Mouse (Mus musculus) frontal cortex, postnatal 10 days (tissue): Measurements from ENCODE around the gene Trappc3.
A peak's percentile ranks its signal among the peaks of the same experiment; 100 is the strongest.

ENCODE experiments used
- DNase-seq, 2 experiments: peaks; one replicate each; pipeline ENCODE4 v3.0.0; 2022; ENCODE audit warnings: low spot score in 2 of 2, mixed read lengths in 1 of 2

Trappc3 gene

GRCm38 (mm10) chr4:126251655-126252254 is 10.4 kb upstream of the Trappc3 start:
- DNase-seq = no peak

- DNase-seq = no peak
Measured at GRCm38 (mm10) chr4:126252411-126253237, 9.5 kb upstream of the Trappc3 start.

DNA sequence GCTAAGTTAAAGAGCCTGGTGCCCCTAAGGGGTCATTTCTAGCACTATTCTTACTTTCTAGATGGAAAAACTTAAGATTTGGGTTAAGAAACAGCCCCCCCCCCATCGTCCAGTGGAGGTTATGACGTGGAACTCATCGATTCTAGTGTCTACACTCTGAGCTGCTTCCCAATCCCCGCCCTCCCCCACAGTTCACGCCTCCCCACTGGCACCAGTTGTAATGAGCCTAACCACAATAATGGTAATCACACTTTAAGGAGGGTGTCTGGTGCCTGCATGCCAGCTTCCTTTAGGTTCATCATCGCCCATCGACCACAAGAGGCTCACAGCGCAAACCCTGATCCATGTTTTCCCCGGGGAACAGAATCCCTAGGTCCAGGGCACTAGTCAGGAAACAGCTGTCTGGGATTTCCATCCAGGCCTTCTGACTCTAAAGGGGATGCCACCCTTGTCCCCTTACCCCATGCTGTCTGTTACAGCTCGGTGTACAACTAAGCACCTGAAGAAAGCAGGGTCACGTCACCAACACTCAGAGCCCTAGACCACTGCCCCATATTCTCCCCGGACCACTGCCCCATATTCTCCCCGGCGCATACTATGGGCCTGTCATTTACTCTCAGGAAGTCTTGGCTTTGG is 8.4 kb upstream of the Trappc3 start:
- no peak for DNase-seq

DNA sequence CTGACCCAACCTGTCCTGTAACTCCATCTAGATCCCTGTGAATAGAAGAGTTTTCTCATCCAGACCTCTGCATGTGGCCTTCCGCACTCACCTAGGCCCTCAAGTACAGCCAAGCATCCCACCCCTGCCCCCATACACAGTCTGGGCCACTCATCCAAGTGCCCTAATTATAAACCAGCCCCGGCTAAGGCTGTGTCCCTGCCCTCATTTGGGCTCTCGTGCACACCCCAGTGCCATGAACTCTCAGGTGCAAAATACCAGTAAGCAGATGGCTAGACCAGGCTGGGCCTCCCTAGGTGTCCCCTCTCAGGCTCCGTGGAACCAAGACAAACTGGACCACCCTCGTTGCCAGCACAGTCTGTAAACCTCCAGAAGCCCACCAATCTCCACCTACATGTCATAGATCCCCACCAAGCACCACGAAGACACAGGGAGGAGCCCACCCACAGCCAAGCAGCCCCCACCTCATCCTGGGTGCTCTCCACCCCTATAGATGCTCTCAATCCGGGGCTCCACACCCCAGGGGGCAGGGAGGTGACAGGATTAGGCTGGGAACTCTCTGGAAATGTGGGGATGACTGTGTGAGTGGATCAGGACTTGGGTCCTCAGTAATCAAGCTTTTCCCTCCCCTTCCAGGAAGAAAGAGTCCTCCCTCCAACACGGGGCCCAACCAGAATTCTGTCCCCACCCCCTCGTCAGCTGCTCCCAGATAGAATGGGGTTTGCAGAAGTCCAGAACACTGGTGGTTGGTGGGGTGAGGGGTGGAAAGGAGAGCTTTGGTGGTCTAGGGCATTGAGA is 7.6 kb upstream of the Trappc3 start:
- DNase-seq = peak; percentile 63 to 65

DNA sequence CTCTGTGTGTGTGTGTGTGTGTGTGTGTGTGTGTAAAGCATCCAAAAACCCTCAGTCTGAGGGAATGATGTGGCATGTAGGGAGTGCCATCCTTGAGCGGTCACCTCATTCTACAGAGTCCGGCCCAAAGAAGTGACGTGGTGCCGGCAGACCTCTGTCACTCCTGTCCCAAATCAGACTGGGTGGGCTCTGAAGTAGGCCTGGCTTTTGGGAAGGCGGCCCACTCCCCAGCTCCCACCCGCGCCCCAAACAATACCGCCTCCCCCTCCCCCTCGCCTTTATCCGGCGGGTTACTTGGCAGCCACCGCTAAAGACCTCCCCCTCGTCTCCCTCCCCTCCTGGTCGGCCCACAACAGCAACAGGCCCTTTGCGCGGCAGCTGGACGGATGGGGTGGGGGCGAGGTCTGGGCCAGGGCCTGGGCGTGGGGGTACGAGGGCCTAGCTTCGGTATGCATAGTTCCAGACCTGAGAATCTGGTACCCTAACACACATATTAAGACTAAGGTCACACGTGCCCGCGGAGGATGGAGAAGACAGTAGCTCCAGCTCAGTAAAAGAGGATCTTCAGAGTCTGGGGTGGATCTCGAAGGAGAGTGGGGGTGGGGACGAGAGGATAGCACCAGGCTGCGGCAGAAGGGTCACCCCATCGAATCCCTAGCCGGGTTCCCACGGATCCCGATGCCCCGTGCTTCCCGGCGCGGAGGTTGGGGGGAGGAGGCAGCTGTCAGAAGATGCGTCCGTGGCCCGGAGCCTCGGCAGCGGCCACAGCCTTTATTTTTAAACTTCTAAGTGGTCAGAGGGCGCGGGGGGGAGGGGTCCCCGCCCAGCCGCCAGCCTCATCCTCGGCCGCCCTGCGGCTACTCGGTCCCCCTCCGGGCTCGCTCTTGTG is 6.8 kb upstream of the Trappc3 start:
- peak in 1 of 2 experiments; percentile 62 for DNase-seq

DNA sequence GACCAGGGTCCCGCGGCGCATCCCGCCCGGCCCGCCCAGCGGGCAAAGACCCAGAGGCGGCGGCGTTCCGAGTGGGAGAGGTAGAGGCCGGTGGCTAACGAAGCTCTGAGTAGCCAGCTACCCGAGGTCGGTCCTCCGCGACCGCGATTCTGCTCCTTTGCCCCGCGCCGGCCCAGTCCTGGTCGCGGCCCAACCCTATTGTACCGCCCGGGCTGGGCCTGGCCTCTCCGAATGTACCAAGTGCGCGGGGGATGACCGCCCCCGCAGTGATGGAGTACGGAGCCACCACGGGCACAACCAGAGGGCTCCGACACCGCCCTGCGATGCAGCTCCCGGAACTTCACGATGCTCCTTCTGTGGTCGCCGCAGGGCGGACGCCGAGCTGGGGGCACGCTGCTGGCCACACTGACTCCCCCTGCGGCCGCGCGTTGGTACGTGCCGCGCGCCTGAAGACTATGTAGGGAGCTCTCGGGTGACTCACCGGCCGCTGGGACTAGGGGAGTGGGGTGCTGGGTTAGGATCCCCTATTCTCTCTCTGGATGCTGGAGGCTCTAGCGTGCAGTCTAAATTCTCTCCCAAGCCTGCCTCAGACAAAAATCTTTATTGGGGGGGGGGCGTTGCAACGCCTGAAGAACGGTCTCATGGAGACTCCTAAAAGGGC is 5.9 kb upstream of the Trappc3 start, which contains the start of gene Map7d1:
Gene Map7d1 (minus strand): TSS at position 213 of the 661 bp plus-strand sequence.
- DNase-seq = peak; percentile 72 to 82

DNA sequence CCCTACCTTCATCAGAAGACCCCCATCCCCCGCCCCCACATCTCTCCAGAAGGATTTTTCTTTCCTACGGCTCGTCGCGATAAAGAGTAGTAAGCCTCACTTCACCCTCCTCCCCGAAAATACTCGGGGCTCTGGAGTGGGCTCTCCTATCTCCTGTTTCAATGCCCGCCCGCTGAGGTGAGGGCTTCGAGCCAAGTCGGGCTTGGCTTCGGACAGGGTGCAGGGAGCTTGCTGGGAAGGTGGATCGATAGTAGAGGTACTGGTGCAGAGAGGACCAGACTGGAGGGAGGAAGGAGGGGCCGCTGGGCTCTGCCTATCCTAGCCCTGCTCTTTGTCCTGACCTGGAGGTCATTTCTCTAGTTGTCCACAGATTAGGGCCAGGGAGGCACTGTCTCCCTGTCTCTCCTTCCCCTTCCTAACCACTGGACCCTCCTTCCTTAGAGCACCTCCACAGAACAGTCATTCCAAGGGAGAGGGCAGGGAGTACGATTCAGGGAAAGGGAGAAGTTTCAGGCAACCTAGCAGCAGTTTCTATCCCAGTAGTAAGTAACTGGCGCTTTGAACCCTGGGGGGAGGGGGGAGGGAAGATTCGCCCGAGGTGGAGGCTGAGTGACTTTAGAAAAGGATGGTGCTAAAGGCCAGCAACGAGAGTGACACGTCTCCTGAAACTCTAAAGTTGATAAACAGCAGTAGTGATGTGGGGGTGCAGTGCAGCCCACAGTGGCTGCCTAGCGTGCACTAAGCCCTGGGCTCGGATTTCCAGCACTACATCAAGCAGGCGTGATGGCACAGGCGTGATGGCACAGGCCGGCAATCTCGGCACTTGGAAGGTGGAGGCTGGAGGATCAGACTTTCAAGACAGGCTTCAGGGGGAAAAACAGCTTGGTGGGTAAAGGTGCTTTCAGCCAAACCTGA is 4.9 kb upstream of the Trappc3 start:
- DNase-seq = no peak

GRCm38 (mm10) chr4:126259063-126259462 is 3.1 kb upstream of the Trappc3 start:
- DNase-seq = no peak

GRCm38 (mm10) chr4:126259523-126260160 is 2.5 kb upstream of the Trappc3 start:
- DNase-seq = no peak

GRCm38 (mm10) chr4:126260520-126261201 is 1.5 kb upstream of the Trappc3 start:
- DNase-seq = no peak

GRCm38 (mm10) chr4:126261266-126261665 is 859 bp upstream of the Trappc3 start:
- DNase-seq = no peak

DNA sequence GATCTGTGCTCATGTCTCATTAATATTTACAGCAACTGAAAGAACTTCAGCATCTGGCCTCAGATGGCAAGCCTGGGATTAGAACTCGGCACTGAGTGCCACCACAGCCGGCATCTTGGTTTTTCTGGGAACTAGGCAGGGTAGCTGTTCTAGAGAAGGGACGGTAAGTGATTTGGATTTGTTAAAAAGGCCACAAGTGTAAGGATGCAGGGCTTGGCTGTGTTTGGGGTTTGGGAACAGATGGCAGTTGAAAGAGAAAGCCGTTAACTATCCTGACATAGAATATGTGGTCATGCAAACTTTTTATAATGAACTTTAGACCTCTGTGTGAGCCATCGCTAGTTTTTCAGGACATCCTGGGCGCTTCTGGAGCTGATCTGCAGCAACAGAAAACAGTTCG is 450 bp upstream of the Trappc3 start:
- no peak for DNase-seq

DNA sequence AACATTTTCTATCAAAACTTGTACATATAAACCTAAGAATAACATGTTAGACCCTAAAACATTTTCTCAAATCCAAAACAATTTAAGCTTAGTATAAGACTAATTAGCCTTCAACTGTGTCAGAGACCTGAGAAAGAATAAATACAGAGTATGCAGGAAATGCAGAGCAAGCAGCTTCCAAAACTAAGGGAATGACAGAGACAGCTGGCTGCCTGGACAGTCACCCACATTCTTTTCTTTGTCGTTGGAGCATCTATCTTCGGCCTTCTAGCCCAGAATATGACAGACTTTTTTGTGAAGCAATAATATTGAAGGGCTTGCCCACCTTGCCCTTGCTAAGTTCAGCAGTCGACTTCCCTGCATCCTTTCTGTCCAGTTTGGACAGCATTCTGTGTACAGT is 7.2 kb downstream of the Trappc3 start:
- DNase-seq = no peak

DNA sequence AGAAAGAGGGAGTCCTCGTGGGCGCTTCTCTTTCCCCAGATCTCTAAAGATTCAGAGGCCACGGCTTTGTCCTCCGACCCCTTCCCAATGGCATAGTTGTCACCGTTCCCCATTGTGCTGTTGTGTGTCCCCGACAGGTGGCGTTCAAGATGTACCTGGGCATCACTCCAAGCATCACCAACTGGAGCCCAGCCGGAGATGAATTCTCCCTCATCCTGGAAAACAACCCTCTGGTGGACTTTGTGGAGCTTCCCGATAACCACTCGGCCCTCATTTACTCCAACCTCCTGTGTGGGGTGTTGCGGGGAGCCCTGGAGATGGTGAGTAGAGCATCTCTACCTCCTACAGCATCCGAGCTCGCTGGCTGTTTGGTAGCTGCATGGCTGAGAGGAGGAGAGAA is 11.6 kb downstream of the Trappc3 start:
- DNase-seq = no peak

DNA sequence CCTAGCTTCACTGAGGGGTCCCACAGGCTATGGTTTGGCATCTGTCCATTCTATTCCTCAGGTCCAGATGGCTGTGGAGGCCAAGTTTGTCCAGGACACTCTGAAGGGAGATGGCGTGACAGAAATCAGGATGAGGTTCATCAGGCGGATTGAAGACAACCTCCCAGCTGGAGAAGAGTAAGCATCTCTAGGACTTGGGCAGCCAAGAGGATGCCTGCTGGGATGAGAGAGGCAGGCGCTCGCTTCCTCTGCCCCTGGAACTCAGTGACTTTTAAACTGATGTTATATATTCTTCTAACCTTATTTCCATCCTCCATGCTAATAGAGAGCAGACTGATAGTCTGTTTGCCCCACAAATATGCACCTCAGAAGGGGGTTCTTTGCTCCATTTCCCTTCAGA is 13.0 kb downstream of the Trappc3 start:
- no peak for DNase-seq

GRCm38 (mm10) chr4:126275681-126276131 is 13.6 kb downstream of the Trappc3 start:
- no peak for DNase-seq

DNA sequence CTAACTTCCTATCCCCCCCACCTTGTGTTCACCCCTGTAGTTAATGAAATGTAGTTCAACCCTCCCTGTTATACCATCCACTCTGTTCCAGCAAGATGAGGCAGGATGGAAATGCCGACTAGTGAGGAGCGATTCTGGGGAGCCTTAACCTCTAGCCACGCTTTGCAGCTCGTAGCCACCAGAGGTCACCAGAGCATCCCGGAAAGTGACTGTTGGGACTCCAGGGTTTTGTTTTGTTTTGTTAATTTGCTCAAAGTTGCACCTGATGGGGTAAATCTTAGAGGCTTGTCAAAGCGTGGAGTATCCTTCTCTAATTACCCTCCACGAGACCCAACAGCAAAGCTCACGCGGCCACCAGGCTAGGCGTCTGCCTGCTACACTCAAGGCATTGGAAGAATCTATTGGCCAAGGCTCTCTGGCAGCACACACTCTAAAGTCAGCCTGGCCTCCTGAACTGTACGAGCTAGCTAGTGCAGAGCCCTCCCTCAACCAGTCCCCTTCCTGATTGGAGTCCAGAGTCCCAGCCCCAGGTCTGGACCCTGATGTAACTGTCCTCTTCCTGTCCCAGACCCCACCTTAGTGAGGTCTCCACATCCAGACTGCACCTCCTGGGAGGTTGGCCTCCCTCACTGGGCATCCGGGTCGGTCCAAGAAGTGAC is 15.9 kb downstream of the Trappc3 start:
- peak in 1 of 2 experiments; percentile 38 for DNase-seq

- DNase-seq = no peak
Measured at GRCm38 (mm10) chr4:126278565-126278915, 16.4 kb downstream of the Trappc3 start.
